Mouse (Mus musculus) embryo, embryonic 11 days (tissue): ENCODE results near the gene Ppp1r12a.

Source experiments
- DNase-seq: peaks from one replicate; pipeline ENCODE4 v3.0.0-alpha.2; 2015

Gene Ppp1r12a

GRCm38 (mm10) chr10:108161261-108162256, at the start of gene Ppp1r12a:
Gene Ppp1r12a, plus strand, starts transcription at chr10:108162193.
- DNase-seq, result peak; percentile 97

GRCm38 (mm10) chr10:108113361-108114237, 48.4 kb upstream of the Ppp1r12a start:
- peak; percentile 58 for DNase-seq

GRCm38 (mm10) chr10:108118200-108119163, 43.5 kb upstream of the Ppp1r12a start:
- DNase-seq, result no peak

- no peak for DNase-seq
Observed at GRCm38 (mm10) chr10:108119416-108119815, 42.6 kb upstream of the Ppp1r12a start.

- DNase-seq, result no peak
Observed at GRCm38 (mm10) chr10:108124934-108125599, 36.9 kb upstream of the Ppp1r12a start.

GRCm38 (mm10) chr10:108129167-108129566, 32.8 kb upstream of the Ppp1r12a start:
- DNase-seq, result no peak

DNA sequence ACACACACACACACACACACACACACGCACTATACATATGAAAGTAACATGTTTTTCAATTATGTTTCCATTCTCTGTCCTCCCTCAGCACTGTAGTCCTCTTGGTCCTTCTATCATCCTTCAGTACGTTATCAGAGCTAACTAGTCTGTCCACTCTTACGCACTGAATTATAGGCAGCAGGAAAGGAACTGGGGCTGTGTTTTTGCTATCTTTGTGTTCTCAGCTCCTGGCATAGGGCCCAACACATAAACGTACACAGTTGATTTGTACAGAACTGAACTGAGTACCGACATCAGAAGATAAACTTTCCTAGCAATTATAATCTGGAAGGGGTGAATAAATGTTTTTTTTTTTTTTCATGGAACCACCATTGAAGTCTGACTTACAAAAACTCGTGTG, 30.1 kb upstream of the Ppp1r12a start:
- DNase-seq, result no peak

- DNase-seq, result no peak
Observed at GRCm38 (mm10) chr10:108133253-108133652, 28.7 kb upstream of the Ppp1r12a start.

DNA sequence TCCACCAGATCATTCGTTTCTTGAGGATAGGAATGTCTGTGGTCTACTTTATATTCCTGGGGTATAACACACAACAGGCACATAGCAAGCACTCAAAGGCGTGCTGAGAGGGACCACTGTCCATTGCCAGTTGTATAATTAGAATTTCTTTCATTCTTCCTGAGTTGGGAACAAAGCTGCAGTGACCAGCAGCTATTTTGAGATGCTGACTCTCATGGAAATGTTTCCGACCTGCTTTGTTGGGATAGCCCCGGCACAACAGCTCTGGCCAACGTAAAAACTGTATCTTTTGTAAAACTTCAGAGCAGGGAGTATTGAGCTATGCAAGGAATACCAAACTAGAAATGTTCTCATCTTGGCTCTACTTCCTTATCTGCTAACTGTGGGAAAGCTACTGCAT, 28.2 kb upstream of the Ppp1r12a start:
- DNase-seq, result no peak

- DNase-seq, result no peak
Observed at GRCm38 (mm10) chr10:108138347-108138746, 23.6 kb upstream of the Ppp1r12a start.

GRCm38 (mm10) chr10:108139788-108140187, 22.2 kb upstream of the Ppp1r12a start:
- DNase-seq, result no peak

- no peak for DNase-seq
Observed at GRCm38 (mm10) chr10:108140742-108141141, 21.3 kb upstream of the Ppp1r12a start.

DNA sequence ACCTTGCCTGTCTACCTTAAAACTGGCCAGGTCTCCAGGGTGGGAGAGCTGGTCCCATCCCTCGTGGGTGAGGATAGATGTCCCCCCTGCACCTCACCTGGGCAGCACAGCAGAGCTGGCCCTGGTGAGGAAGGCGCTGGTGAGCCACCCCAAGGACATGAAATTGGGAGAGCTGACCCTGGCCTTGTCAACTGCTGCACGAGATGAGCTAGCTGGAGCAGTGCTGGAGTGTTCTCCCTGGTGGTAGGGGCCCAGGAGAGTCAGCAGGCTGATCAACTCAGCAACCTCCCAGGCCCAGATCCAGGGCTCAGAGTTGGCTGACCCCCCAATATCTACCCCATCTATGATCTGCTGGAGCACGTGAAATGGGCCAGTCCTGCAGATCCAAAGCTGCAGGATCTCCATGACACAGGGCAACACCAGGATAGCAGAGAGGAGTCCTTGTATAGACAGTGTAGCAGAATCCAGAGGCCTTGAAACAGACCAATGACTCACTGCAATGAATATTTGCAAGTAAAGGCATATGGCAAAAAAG, 17.9 kb upstream of the Ppp1r12a start:
- no peak for DNase-seq

DNA sequence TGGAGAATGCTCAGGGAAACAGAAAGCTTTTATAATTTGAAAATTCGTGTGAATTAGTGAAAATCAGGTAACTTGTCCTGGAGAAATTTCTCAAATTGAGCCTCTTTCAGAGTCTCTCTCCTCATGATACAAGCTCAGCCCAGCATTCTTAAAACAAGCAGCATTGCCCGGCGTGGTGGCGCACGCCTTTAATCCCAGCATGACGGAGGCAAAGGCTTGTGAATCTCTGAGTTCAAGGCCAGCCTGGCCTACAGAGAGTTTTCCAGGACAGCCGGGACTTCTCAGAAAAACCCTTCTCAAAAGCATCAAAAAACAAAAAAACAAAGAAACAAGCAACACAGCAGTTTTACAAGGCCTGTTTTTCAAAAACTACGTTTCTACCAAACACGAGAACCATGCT, 16.3 kb upstream of the Ppp1r12a start:
- DNase-seq, result no peak

DNA sequence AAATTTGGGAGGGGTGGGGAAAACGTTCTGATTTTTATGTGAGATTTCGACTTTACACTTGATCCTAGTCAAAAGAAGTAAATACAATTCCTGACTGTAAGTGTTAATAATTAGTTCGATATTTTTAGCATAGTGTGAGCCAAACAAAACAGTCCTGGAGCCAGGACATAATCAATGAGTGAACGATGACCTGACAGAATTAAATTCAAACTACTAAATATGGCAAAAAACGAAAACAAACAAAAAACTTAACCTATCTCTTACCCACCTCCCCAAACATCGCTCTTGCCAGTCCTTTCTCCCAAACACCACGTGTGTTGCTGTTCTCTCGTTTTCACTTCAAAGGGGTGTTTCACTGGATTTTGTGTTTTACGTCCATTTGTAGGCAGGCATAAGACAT, 15.0 kb upstream of the Ppp1r12a start:
- no peak for DNase-seq

DNA sequence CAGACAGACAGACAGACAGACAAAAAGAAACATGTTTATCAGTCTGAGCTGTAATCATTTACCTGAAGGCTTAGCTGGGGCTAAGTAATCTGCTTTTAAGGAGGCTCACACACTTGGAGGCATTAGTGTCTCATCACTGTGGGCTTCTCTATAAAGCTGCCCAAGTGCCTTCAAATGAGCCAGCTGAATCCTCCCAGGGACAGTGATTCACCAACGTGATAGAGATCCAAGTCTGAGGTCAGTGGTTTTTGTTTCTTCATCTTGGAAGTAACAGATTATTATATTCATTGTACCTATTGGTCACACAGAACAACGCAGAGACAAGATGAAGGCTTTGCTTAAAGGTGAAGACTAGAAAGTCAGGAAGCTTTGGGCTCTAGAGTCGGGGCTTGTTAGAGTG, 8.7 kb upstream of the Ppp1r12a start:
- no peak for DNase-seq

- no peak for DNase-seq
Observed at GRCm38 (mm10) chr10:108155042-108155686, 6.8 kb upstream of the Ppp1r12a start.

DNA sequence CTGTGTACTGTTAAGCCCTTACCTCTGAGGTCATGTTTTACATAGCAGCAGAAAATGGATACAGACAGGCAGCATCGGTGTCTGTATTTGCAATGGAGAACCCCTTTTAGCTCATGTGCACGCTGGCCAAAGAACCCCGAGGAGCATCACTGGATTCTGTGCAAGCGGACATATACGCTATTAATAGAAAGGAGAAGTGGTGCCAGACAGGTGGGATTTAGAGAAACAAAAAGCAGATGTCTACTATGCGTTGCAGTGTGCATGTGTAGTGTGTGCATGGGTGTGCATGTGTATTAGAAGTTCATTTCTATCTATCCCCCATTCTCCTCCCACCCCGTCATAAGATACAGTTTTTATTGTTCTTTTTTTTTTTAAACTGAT, 6.3 kb upstream of the Ppp1r12a start:
- no peak for DNase-seq

DNA sequence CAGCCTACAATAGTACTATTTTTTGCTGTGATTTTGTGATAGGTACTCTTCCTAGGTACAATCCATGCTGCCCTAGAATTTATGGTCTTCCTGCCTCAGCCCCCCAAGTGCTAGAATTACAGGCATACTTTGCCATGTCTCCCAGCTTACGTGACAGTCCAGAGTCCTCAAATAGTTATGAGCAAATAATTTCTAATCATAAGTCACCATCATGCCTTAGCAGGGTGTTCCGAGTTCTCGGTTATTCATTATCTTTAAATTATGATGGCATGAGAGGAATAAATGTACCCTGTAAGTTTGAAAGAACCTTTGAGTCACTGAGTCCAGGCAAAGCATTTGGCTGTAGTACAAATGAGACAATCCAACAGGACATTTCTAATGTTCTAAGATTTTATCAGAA, 5.9 kb upstream of the Ppp1r12a start:
- no peak for DNase-seq

DNA sequence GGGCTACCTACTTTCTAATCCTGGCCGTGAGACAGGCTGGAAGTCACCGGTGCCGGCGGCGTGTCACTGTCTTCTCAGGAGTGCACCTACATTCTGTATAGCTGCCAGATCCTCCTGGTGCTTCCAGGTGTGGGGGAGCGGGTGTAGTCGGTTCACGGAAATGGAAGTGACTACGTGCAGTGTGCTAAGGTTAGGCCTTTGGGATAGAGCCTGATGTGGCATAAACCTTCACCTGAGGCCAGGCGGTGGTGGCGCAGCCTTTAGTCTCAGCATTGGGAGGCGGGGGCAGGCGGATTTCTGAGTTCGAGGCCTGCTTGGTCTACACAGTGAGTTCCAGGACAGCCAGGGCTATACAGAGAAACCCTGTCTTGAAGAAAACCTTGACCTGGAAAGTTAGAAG, 3.0 kb upstream of the Ppp1r12a start:
- DNase-seq, result no peak
